Mouse (Mus musculus) cerebellum, adult 2 months (tissue): ENCODE results near the gene Smtnl2.

Experiments
- CTCF ChIP-seq: fragments of 200-500 bp; IDR thresholded peaks from 2 replicates; pipeline ENCODE4 v1.5.1; 2011; ENCODE audit warnings: low read depth, mild to moderate bottlenecking, control low read depth, low read length, moderate library complexity, borderline replicate concordance; ENCODE audit not compliant: insufficient read depth
- POLR2A ChIP-seq: fragments of 200-500 bp; IDR thresholded peaks from 2 replicates; pipeline ENCODE4 v1.6.1; 2011; ENCODE audit warnings: low read length, control low read depth, borderline replicate concordance; ENCODE audit not compliant: insufficient read depth

- TF ChIP-seq CTCF, result no peak
- no peak for TF ChIP-seq POLR2A
Measured at GRCm38 (mm10) chr11:72402017-72402416, 9.5 kb downstream of the Smtnl2 start.
